Mouse (Mus musculus): ENCODE measurements around the gene Esyt2.
"Not testable (repeated sequence)": the region's sequence is repeated elsewhere in the genome, so short reads cannot be mapped to it uniquely, and the experiment has no call there.

The Esyt2 gene

GRCm38 (mm10) chr12:116280653-116281364, at the start of gene Esyt2:
Gene Esyt2, plus strand, starts transcription at chr12:116281196.
- peak; percentile 100 for DNase-seq (ENCODE audit: inconsistent ontology term)

GRCm38 (mm10) chr12:116231612-116232011, 49.4 kb upstream of the Esyt2 start:
- DNase-seq (ENCODE audit: inconsistent ontology term), result peak; percentile 72

GRCm38 (mm10) chr12:116232061-116232460, 48.9 kb upstream of the Esyt2 start:
- DNase-seq (ENCODE audit: inconsistent ontology term), result peak; percentile 4

GRCm38 (mm10) chr12:116235356-116235755, 45.6 kb upstream of the Esyt2 start:
- no peak for DNase-seq (ENCODE audit: inconsistent ontology term)

- DNase-seq (ENCODE audit: inconsistent ontology term), result no peak
These were observed 44.3 kb upstream of the Esyt2 start for GRCm38 (mm10) chr12:116236658-116237057.

GRCm38 (mm10) chr12:116238370-116238769, 42.6 kb upstream of the Esyt2 start:
- no peak for DNase-seq (ENCODE audit: inconsistent ontology term)

- no peak for DNase-seq (ENCODE audit: inconsistent ontology term)
These were observed 42.2 kb upstream of the Esyt2 start for GRCm38 (mm10) chr12:116238803-116239202.

GRCm38 (mm10) chr12:116244601-116245000, 36.4 kb upstream of the Esyt2 start:
- peak; percentile 14 for DNase-seq (ENCODE audit: inconsistent ontology term)

GRCm38 (mm10) chr12:116254652-116255051, 26.3 kb upstream of the Esyt2 start:
- DNase-seq (ENCODE audit: inconsistent ontology term), result no peak

GRCm38 (mm10) chr12:116255636-116256035, 25.4 kb upstream of the Esyt2 start:
- no peak for DNase-seq (ENCODE audit: inconsistent ontology term)

GRCm38 (mm10) chr12:116258321-116258720, 22.7 kb upstream of the Esyt2 start:
- DNase-seq (ENCODE audit: inconsistent ontology term), result no peak

GRCm38 (mm10) chr12:116262555-116263341, 18.2 kb upstream of the Esyt2 start, which contains the start of gene Wdr60:
Gene Wdr60, minus strand, starts transcription at chr12:116263022.
- peak; percentile 89 for DNase-seq (ENCODE audit: inconsistent ontology term)

GRCm38 (mm10) chr12:116264756-116265155, 16.2 kb upstream of the Esyt2 start:
- no peak for DNase-seq (ENCODE audit: inconsistent ontology term)

GRCm38 (mm10) chr12:116265275-116265674, 15.7 kb upstream of the Esyt2 start:
- DNase-seq (ENCODE audit: inconsistent ontology term), result no peak

- DNase-seq (ENCODE audit: inconsistent ontology term), result peak; percentile 64
These were observed 11.5 kb upstream of the Esyt2 start for GRCm38 (mm10) chr12:116269450-116269849.

- DNase-seq (ENCODE audit: inconsistent ontology term), result no peak
These were observed 10.5 kb upstream of the Esyt2 start for GRCm38 (mm10) chr12:116270538-116270937.

- no peak for DNase-seq (ENCODE audit: inconsistent ontology term)
These were observed 9.9 kb upstream of the Esyt2 start for GRCm38 (mm10) chr12:116271071-116271470.

- no peak for DNase-seq (ENCODE audit: inconsistent ontology term)
These were observed 7.3 kb upstream of the Esyt2 start for GRCm38 (mm10) chr12:116273733-116274132.

- not testable (repeated sequence) for DNase-seq (ENCODE audit: inconsistent ontology term)
These were observed 5.9 kb upstream of the Esyt2 start, which contains the start of gene Gm11027 for GRCm38 (mm10) chr12:116275086-116275485. Gene Gm11027, plus strand, starts transcription at chr12:116275386.

- DNase-seq (ENCODE audit: inconsistent ontology term), result no peak
These were observed 5.4 kb upstream of the Esyt2 start for GRCm38 (mm10) chr12:116275631-116276030.

GRCm38 (mm10) chr12:116276961-116277360, 4.0 kb upstream of the Esyt2 start:
- no peak for DNase-seq (ENCODE audit: inconsistent ontology term)

GRCm38 (mm10) chr12:116278541-116278940, 2.5 kb upstream of the Esyt2 start:
- DNase-seq (ENCODE audit: inconsistent ontology term), result no peak

- DNase-seq (ENCODE audit: inconsistent ontology term), result no peak
These were observed 1.8 kb upstream of the Esyt2 start for GRCm38 (mm10) chr12:116279181-116279580.

Measured in Muller cell, postnatal 12 days (primary cell).